Mouse (Mus musculus) embryo, embryonic 10.5 days (tissue): ENCODE measurements around the gene Aig1.

Experiments used
- DNase-seq: peaks from one replicate; pipeline ENCODE4 v3.0.0-alpha.2; 2015; ENCODE audit warnings: low spot score

Gene Aig1

GRCm38 (mm10) chr10:13702043-13702442 is 166.7 kb downstream of the Aig1 start:
- DNase-seq = no peak

GRCm38 (mm10) chr10:13696326-13696725 is 172.5 kb downstream of the Aig1 start:
- DNase-seq = no peak

DNA sequence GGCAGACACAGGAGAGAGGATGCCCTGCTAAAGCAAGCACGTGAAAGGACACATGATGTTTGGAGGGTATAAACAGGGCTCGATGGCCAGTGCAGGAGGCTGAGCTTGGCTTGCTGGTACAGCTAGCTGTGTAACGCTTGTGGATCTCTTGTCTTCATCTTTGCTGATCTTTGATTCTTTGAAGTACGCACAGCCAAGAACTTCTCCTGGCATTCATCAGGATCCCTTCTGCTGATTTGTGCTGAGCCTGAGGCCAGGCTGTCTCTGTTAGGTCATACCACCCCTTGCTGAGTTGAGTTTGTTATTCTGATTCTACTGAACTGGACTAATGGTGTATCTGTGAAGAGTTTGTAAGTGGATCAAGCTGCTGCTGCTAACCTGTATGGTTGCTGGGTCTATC is 175.5 kb downstream of the Aig1 start:
- no peak for DNase-seq

DNA sequence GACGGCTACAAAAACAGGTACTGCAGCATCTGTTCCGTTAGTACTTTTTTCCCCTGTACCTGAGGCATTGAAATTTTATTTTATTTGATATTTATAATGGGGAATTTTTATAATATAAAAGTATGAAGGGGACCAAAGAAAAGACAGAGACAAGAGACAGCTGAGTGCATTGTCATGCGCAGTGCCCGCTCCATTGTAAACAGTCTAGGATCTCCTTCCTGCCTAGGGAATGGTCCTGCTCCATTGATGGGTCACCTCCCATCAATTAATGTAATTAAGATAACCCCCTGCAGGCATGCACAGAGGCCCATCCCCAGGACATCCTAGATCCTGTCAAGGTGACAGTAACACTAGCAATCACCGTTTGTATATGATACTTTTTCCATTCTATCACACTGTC is 178.0 kb downstream of the Aig1 start:
- no peak for DNase-seq

DNA sequence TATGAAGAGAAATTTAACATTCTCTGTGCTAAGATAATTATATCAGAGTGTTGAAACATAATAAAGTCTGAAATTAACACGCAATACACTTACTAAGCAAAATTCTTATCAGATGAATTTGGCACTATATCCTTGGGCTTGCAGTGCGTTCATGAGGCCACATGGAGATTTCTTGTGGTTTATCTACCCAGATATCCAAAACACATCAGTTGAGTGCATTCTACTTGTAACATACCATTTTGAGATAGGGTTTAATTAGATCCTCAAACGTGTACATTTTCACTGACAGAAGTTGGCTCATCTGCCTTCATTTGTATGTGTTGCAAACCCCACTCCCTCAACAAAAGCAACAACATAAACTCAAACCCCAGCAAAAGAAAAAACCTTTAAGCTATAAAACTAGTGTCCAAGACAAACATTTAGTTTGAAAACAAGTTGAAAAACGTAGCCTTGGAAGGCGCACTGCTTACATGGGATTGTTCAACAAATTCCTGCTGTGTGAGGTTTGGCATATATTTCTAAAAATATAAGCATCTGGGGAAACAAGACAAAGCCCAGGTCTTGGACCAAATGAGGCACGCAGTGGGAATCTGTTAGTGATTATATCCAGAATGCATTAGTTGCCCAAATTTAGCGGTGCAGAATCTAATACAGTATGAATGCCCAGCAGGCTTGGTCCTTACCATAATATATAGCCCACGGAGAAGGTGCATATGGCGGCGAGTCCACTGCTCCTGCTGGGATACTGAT is 178.8 kb downstream of the Aig1 start:
- no peak for DNase-seq

DNA sequence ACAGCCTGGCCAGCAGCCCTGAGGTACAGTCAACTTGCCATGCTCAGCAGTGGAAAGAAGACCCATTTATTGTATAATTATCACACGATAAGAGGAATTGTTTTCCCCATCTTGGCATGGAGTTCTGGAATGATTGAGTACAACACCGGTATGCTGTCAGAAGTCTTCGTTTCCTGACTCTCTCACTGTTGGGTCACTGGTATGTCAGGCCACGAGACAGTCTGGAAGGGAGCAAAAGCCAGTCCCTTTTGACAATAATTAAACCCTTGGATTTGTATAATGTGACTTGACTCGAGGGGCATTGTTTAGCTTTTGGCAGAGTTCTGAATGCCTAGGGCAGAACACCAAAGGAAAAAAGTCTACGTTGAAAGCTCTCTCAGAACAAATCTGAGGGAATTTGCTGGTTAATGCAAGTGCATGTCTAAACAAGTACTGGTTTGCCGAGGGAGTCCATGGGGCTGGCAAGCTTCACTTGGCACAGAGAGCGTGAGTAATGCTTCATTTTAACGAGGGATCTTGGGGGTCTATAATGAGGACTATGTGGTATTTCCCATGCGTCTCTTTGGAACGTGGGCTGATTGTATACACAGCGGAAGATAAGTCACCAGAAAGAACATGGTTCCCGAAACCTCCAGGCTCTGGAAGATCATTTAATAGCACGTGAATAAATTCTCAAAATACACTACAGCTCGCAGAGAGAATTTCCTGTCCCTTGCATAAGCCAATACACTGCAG is 180.2 kb downstream of the Aig1 start:
- no peak for DNase-seq

- no peak for DNase-seq
These were observed 181.5 kb downstream of the Aig1 start for GRCm38 (mm10) chr10:13687182-13687810.

DNA sequence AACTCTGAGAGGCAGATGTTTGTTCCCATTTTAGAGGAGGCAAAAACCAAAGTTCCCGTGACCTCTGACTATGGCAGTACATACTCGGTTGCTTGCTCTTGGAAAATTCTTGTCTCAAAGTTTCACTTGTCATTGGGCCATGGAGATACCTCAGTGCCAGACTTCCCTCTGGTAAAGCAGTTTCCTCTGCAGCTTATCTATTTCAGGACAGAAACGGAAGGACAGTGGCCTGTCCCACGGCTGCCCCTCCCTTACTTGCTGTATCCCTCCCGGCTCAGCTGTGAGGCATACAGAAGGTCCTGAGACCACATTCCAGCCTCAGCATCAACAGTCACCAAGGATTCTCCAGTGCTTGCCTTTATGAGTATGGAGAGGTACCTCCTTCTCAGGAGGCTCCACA is 182.7 kb downstream of the Aig1 start:
- DNase-seq = no peak

- no peak for DNase-seq
These were observed 183.4 kb downstream of the Aig1 start for GRCm38 (mm10) chr10:13685366-13685765.

- no peak for DNase-seq
These were observed 184.3 kb downstream of the Aig1 start for GRCm38 (mm10) chr10:13684452-13684851.

DNA sequence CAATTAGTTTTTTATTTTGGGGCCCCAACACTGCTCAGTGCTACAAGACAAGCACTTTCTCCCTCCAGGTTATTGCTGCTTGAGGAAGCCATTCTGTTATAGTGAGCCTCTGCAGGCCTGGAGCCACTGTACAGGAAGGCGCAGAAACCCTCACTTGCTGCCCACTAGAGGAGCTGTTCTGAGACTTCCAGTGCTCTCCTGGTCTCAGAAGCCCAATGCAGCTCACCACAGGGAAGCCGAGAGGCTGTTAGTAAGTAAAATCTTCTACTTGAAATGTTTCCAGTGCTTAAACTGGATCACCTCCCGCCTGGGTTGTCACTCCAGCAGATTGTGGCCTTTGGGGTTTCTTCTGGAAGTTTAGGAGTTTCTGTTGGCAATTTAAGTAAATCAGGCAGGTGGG is 186.2 kb downstream of the Aig1 start:
- DNase-seq = peak; percentile 44

- no peak for DNase-seq
These were observed 191.3 kb downstream of the Aig1 start for GRCm38 (mm10) chr10:13677440-13677839.

DNA sequence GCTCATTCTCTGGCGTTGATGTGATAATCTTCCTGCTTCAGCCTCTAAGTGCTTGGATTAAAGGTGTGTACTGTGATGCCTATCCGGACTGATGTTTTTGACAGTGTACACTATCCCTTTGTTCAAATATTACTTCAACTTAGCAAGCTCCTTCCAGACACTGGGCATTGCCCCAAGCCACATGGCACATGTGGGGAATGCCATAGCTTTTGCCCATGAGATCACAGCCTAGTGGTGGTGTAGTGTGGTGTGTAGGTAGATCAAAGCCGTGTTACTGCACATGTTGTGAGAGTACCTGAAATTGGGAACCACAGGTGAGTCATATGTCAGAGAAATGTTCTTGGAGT is 193.8 kb downstream of the Aig1 start:
- DNase-seq = no peak

DNA sequence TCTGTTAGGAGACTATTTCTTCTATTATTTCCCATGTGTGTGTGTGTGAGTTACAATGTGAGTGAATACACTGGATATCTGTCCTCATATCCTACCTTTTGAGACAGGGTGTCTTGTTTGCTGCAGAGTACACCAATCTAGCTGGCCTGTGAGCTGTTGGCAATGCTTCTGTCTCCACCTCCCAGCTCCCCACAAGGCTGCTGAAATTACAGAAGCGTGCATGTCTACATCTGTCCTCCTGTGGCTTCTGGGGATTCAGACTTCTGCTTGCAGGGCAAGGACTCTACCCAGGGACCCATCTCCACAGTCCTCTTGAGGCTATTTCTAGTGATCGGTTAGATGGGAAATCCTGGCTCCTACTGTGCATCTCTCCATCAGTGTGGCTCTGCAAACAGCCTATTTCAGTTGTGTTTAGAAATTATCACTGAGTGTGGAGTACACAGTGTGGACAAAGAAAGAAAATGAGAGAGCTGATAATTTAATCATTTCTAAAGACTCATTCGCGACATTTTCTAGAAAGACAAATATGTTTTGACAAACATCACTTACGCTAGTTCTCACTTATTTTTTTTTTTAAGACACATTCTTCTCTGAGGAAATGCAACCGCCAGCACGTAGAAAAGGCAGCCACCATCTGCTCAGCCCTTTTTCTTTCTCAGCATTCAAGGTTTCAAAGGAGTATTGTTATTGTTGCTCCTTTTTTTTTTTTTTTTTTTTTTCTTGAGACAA is 194.3 kb downstream of the Aig1 start:
- DNase-seq = no peak

DNA sequence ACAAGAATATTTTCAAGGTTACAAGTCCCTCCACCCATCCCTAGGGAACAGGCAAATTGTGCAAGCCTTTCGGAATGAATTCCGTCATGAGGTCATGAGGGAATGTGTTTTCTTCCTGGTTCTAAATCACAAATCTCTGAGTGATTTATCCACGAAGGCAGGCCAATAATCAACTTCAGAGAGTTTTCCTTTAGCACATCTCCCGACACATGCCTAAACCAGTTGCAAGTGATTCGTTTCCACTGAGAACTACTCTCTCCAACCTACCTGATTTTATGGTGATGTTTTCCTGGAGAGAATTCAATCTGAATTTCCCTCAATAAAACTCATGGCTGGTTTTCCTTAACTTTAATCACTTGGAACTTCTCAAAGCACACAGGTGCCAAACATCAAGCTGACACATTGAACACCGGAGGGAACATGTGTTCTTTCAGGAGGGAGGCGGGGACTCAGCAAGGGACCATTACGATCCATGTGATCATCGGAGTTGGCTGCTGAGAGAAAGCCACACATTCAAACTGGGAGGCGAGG is 201.5 kb downstream of the Aig1 start:
- no peak for DNase-seq

- DNase-seq = no peak
These were observed 205.3 kb downstream of the Aig1 start for GRCm38 (mm10) chr10:13663476-13663875.

DNA sequence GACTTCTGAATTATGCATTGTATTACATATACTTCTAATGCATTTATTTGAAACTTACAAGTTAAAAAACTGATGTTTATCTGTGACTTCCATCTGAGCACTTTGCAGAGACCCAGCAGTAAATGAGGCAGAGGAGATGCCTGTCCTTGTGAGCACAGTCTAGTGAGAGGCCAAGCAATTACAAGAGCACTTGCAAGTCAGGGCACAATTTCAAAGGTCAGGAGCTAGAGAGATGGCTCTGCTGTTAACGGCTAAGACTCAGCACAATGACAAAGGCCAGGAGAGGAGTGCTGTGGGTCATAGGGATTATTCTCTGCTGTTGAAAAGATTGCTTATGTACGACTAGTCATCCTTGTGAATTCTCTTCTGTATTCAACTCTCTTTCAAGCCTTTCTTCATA is 209.0 kb downstream of the Aig1 start:
- no peak for DNase-seq

GRCm38 (mm10) chr10:13653739-13654462 is 214.9 kb downstream of the Aig1 start:
- DNase-seq = no peak

- DNase-seq = no peak
These were observed 215.5 kb downstream of the Aig1 start for GRCm38 (mm10) chr10:13653326-13653725.

GRCm38 (mm10) chr10:13652061-13652460 is 216.7 kb downstream of the Aig1 start:
- no peak for DNase-seq

GRCm38 (mm10) chr10:13641750-13642149 is 227.0 kb downstream of the Aig1 start:
- DNase-seq = no peak

GRCm38 (mm10) chr10:13631796-13632195 is 237.0 kb downstream of the Aig1 start:
- DNase-seq = peak; percentile 10
